Mouse (Mus musculus) left cerebral cortex, postnatal 4 days (tissue): ENCODE measurements around the gene Pitx3. TPM values are rescaled to one million over a fixed set of nuclear protein-coding genes. Genes with fewer than 3 reads are reported as not detected.
"Not testable (repeated sequence)": the region's sequence is repeated elsewhere in the genome, so short reads cannot be mapped to it uniquely, and the experiment has no call there.

Experiments
- DNase-seq: peaks from one replicate; pipeline ENCODE4 v3.0.0-alpha.2; 2022
- intact Hi-C: fragments of 180-260 bp; cut with DNase I; formaldehyde crosslinking; loops from one replicate; pipeline ENCODE4 v1.15.1; 2025
- total RNA-seq, 2 experiments: library from RNA; stranded (reverse); gene quantifications; 2 replicates each; pipeline ENCODE4 v1.2.3; 2021

Gene Pitx3
- total RNA-seq, 2 experiments from 2014 or later, result not detected

- intact Hi-C loops, result no loop called here
- DNase-seq, result no peak
Observed at GRCm38 (mm10) chr19:46132577-46132976, 15.5 kb downstream of the Pitx3 start.

DNA sequence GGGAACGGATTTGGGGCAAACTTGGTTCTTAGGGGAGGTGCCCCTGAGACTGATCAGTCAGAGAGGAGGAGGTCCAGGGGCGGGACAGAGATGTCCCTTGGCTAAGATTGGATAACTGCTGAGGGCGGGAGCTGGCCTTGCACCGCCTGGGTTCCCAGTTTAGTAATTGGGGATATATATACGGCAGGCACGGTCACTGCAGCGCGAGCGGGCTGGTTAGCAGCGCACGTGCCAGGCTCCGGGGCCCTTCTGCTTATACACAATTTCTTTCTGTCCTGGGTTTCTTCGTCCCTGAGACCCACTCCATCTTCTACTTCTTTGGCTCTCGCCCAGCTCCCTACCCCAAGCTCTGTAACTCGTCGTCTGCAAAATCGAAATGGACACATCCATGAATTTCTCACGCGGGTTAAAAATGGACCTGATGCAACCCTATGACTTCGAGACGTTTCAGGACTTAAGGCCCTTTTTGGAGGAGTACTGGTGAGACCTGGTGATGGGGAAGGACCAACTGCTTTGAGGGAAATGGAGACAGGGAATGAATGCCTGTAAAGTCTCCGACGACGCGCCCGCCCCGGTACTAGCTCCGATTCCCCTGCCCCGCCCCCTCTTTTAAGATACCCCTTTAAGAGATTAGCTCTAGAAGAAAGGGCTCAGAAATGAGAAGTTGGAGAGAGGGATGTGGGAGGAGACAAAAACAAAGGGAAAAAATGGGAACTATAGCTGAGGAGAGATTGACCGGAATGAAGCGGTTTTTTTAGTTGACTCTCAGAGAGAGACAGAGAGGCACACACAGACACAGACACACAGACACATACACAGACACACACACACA is 16.2 kb downstream of the Pitx3 start, which contains the start of gene Elovl3:
Gene Elovl3, plus strand, starts transcription at position 204 of the 832 bp plus-strand sequence.
- no peak for DNase-seq
- intact Hi-C loops, result no loop called here

DNA sequence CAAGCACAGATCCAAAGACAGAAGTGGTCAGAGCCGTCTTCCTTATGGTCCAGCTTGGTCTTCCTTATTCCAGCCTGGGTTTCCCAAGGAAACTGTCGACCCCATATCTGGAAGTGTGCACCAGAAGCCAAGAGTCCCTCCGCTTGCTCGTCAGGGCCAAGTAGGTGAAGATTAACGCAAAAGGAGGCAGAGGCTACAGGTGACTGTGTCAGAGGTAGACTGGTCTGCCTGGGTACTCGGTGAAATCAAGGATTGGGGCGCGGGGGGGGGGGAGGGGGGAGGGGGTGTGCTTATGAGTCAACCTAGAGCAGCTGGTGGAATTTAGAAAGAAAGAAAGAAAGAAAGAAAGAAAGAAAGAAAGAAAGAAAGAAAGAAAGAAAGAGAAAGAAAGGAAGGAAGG is 16.8 kb downstream of the Pitx3 start:
- intact Hi-C loops, result no loop called here
- DNase-seq, result no peak

GRCm38 (mm10) chr19:46129737-46130136 is 18.4 kb downstream of the Pitx3 start:
- DNase-seq, intact Hi-C loops: not testable (repeated sequence)

- no peak for DNase-seq
- intact Hi-C loops, result no loop called here
Observed at GRCm38 (mm10) chr19:46126301-46126700, 21.8 kb downstream of the Pitx3 start.

- no peak for DNase-seq
- intact Hi-C loops, result no loop called here
Observed at GRCm38 (mm10) chr19:46124651-46125050, 23.5 kb downstream of the Pitx3 start.

DNA sequence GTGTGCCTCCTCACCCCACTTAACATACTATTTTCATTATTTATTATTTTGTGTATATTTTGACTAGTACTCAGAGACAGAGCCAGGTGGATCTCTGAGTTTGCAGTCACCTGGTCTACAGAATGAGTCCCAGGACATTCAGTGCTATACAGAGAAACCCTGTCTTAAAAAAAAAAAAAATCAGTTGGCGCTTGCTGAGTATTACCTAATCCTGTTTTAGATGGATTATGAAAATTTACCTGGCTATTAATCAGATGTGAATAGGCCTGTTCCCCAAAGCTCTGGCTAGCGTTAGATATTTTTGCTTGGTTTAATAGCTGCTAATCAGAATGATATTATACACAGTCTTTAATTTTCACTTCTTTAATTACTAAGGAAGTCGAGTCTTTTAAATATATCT is 24.2 kb downstream of the Pitx3 start:
- intact Hi-C loops, result no loop called here
- no peak for DNase-seq

GRCm38 (mm10) chr19:46120872-46121271 is 27.3 kb downstream of the Pitx3 start:
- intact Hi-C loops, result no loop called here
- DNase-seq, result no peak

DNA sequence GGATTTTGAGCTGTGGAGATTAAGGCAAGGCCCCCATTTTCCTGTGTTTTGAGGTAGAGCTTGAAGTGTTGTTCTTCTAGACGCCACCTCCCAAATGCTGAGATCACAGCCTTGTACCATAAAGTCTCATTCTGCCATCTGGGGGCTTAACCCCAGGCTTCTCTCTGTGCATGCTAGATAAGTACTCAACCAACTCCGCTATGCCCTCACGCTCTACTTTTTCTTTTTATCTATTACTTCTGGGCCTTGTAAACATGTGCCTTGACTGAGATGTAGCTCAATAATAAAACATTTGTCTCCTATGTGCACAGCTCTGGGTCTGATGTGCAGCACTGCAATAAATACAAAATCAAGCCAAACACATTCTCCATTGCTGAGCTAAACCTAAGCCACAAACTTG is 28.7 kb downstream of the Pitx3 start:
- intact Hi-C loops, result no loop called here
- DNase-seq, result no peak

DNA sequence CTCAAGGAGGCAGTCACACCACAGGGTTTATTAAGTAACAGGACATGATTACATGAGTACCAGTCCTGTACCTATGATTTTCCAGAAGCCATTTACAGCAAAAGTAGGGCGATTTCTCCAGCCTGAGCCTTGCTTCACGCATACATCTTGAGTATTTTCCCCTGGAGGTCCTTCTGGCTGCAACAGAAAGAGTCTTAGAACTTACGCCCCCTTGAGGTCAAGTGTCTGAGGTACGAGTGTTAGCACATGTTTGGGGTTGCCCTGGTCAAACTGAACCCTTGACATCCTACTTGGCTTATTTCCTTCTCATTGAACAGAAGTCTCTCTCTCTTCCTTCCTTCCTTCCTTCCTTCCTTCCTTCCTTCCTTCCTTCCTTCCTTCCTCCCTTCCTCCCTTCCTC is 33.5 kb downstream of the Pitx3 start:
- intact Hi-C loops, result no loop called here
- DNase-seq, result no peak

- intact Hi-C loops, result no loop called here
- no peak for DNase-seq
Observed at GRCm38 (mm10) chr19:46110781-46111180, 37.3 kb downstream of the Pitx3 start.

DNA sequence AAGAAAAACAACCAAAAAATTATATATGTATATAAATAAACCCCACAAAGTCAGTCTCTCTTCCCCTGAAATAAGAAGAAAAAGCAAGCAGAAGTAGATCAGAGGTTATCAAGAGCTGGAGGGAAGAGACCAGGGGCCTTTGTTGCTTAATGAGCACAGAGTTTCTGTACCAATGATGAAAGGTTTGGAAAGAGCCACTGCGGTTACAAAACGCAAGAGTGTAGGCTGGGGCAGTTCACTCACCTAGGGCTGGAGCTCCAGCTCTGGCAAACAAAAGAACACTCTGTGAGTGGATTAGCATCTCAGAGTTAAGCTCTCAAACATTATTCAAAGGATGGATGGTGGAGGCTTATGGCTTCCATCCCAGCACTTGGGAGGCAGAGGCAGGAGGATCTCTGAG is 37.9 kb downstream of the Pitx3 start:
- intact Hi-C loops, result no loop called here
- no peak for DNase-seq

DNA sequence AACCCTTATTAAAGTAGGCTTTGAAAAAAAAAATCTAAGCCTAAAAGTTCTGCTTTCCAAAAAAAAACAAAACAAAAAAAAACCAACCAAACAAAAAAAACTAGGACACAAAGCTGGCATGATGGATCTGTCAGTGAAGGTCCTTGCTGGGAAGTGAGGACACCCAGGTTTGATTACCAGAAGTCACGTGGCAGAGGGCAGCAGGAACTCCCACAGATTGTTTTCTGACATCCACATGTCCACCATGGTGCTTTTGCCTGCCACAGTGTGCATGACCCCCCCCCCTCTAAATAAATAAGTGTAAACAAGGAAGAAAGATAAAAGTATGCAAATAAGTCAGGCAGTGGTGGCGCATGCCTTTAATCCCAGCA is 44.0 kb downstream of the Pitx3 start:
- DNase-seq, result no peak
- intact Hi-C loops, result no loop called here

DNA sequence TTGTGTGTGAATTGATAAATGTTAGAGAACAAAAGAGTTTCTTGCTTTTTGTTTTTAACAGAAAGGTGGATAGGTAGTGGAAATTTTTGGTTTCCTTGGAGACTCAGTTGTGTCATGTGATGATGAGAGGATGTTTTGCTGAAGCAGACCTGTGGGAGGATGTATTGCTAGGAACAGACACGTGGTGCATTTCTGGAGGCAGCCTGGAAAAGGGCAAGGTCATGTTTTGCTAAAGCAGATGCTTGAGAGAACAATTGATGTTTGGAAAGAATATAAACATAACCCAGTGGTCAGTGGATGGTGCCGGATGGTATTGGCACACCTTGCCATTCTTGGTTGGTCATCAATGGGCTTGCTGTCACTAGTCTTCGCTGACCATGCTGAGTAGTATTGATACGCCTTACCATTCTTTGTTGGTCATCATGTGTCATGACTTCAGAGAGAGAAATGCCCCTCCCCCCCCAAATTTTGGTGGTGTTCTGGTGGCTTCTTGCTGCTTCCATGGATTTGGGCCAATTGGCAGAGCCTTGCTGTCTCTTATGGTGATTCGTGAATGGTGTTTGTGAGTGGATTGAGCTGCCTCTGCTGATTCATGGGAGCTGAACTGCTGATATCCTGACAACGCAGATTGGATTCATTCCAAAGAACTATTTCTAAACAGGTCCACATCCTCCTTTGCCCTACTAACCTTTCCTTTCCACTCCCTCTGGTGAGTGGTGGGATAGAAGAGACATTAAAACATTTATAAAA is 44.5 kb downstream of the Pitx3 start:
- peak; percentile 7 for DNase-seq
- intact Hi-C loops, result no loop called here

DNA sequence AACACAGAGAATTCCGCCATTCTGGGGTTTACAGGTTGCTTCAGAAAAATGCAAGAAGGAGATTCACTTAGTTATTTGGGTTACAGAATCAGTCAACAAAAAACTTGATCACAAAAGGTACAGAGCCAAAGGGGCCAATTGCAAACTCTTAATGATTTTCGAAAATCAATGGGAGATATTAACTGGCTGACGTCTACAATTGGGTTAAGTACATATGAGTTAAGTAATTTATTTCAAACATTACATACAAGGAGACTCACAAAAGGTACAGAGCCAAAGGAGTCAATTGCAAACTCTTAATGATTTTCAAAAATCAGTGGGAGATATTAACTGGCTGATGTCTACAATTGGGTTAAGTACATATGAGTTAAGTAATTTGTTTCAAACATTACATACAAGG is 48.6 kb downstream of the Pitx3 start:
- intact Hi-C loops, result no loop called here
- no peak for DNase-seq

- intact Hi-C loops, result no loop called here
Observed at GRCm38 (mm10) chr19:46096396-46096795, 51.7 kb downstream of the Pitx3 start.

DNA sequence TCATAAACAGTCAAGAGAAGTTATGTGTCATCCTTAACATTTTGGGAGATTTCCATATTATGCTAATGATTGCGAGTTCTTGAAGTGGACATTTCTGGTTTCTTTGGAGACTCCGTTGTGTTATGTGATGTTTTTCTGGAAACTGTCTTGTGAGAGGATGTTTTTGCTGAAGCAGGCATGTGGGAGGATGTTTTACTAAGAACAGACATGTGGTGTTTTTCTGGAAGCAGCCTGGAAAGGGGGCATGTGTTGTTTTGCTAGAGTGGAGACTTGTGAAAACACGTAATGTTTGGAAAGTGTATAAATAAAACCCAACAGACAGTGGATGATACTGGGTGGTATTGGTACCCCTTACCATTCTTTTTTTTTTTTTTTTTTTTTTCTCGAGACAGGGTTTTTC is 52.8 kb downstream of the Pitx3 start:
- DNase-seq, result no peak
- intact Hi-C loops, result no loop called here

More at GRCm38 (mm10) chr19:46096396-46096795, 51.7 kb downstream of the Pitx3 start:
- DNase-seq, result no peak

- intact Hi-C loops, result no loop called here
Observed at GRCm38 (mm10) chr19:46094144-46094543, 54.0 kb downstream of the Pitx3 start.

DNA sequence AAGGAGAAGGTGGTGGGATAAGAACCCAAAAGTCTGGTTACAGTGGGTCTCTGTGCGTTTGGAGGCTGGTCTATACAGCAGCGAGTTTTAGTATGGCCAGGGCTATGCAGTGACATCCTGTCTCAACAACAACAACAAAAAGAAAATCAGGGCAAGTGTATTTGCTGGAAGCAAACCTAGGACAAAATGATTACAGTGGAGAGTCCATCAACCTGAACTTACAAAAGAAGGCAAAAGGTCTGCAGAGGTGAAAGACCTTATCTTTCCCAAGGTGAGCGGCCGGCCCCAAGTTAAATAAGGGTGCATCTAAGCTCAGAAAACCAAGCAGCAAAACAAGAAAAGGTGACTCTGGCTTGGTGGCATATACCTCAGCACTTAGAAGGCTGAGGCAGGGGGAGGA is 56.5 kb downstream of the Pitx3 start:
- intact Hi-C loops, result no loop called here
- DNase-seq, result no peak

More at GRCm38 (mm10) chr19:46094144-46094543, 54.0 kb downstream of the Pitx3 start:
- DNase-seq, result no peak

DNA sequence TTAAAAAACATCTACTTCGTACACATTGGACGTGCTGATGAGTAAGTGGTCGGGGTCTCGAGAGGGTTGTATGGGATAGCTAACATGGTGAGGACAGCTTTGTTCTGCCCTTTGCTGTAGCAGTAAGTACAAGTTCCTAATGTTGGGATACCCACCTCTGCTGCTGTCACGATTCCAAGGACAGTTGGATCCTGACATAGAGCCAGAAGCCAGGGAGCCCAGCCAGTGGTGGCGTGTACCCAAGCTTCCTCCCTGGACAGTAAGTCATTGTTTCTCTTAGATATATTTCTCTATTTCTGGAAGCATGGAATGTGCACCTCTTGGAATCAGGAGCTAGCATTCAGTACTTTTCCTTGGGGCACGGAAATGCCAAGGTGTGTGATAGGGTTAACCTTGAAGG is 60.3 kb downstream of the Pitx3 start:
- no peak for DNase-seq
- intact Hi-C loops, result loop anchor here (10.0 kb wide), 1 partner anchor 167 kb away; no protein-coding TSS in a partner anchor

- DNase-seq, result peak; percentile 43
- intact Hi-C loops, result loop anchor here (10.0 kb wide), 1 partner anchor 168 kb away; no protein-coding TSS in a partner anchor
Observed at GRCm38 (mm10) chr19:46086337-46086736, 61.8 kb downstream of the Pitx3 start.
